ENCODE assay signal across 9 mouse cellular contexts in genomic region chr7:25703793-25704494, GRCm38 (mm10). TPM values are rescaled to one million over a fixed set of nuclear protein-coding genes. Genes with fewer than 3 reads are reported as not detected.
DNase-seq lines count a peak whose midpoint lies in the region; ATAC-seq and TF ChIP-seq lines count a peak whose summit lies in the region.
"Had no signal": no experiment of that assay in that cellular context is flagged by ENCODE, and none has a peak within 500 bp of the region (broad histone marks: within the 10 kb centered on the region; RNA-seq: fewer than 3 reads in every experiment).

No protein-coding gene starts in this region.

- H3K4me2 ChIP-seq in forebrain, embryonic 12.5 days, result peak overlapping the region; percentile 75
- peak overlapping the region; percentile 75 for H3K4me2 ChIP-seq in hindbrain, embryonic 12.5 days (replicated peaks)
- peak overlapping the region; percentile 59 for H3K4me2 ChIP-seq in midbrain, embryonic 14.5 days (ENCODE audit: low read length)
- no peak overlapping the region for H3K4me2 ChIP-seq in kidney, embryonic 14.5 days (replicated peaks; ENCODE audit: low read depth, low read length)

- peaks cover 12% of the 10 kb centered on the region for H3K9me3 ChIP-seq in forebrain, embryonic 12.5 days
- peaks cover 6% of the 10 kb centered on the region; the same call in 1 of the 2 replicates for H3K9me3 ChIP-seq in hindbrain, embryonic 12.5 days (replicated peaks)
- H3K9me3 ChIP-seq in midbrain, embryonic 14.5 days (ENCODE audit: control insufficient read depth, low read length), result 0 out of 2 replicates have a peak, but pooled peaks cover 2% of the 10 kb centered on the region
- 0 out of 2 replicates have a peak, but pooled peaks cover 3% of the 10 kb centered on the region for H3K9me3 ChIP-seq in kidney, embryonic 14.5 days (ENCODE audit: control insufficient read depth, low read length)

- peak overlapping the region; percentile 20; the same call in 1 of the 2 replicates for H3K4me3 ChIP-seq in layer of hippocampus, adult 2 months
- H3K4me3 ChIP-seq in forebrain, embryonic 12.5 days (replicated peaks), result no peak overlapping the region; the same call in 1 of the 2 replicates
- peak overlapping the region; percentile 38; the same call in 1 of the 2 replicates for H3K4me3 ChIP-seq in hindbrain, embryonic 12.5 days
- H3K4me3 ChIP-seq in midbrain, embryonic 14.5 days (replicated peaks; ENCODE audit: low read depth, low read length), result 0 out of 2 replicates have a peak overlapping the region, but pooled peaks have one; percentile 10
- no peak overlapping the region for H3K4me3 ChIP-seq in kidney, embryonic 14.5 days (ENCODE audit: low read length)

- H3K4me1 ChIP-seq in forebrain, embryonic 12.5 days, result peaks cover 14% of the 10 kb centered on the region
- H3K4me1 ChIP-seq in hindbrain, embryonic 12.5 days, result peaks cover 15% of the 10 kb centered on the region; the same call in 1 of the 2 replicates
- peaks cover 4% of the 10 kb centered on the region; the same call in 1 of the 2 replicates for H3K4me1 ChIP-seq in midbrain, embryonic 14.5 days (ENCODE audit: control insufficient read depth, insufficient read depth, low read length)
- peaks cover 17% of the 10 kb centered on the region; the same call in 1 of the 2 replicates for H3K4me1 ChIP-seq in kidney, embryonic 14.5 days (ENCODE audit: control insufficient read depth, insufficient read depth, low read length)

- no peak overlapping the region for H3K27ac ChIP-seq in layer of hippocampus, adult 2 months
- H3K27ac ChIP-seq in forebrain, embryonic 12.5 days, result no peak overlapping the region
- H3K27ac ChIP-seq in hindbrain, embryonic 12.5 days, result no peak overlapping the region
- no peak overlapping the region for H3K27ac ChIP-seq in midbrain, embryonic 14.5 days (replicated peaks; ENCODE audit: low read depth, low read length)
- H3K27ac ChIP-seq in kidney, embryonic 14.5 days (ENCODE audit: low read depth, low read length), result no peak overlapping the region

- H3K27me3 ChIP-seq in forebrain, embryonic 12.5 days, result peaks cover 43% of the 10 kb centered on the region
- peaks cover 16% of the 10 kb centered on the region for H3K27me3 ChIP-seq in hindbrain, embryonic 12.5 days
- no peaks in the 10 kb centered on the region for H3K27me3 ChIP-seq in midbrain, embryonic 14.5 days (ENCODE audit: control insufficient read depth, insufficient read depth, low read length)
- H3K27me3 ChIP-seq in kidney, embryonic 14.5 days (ENCODE audit: control insufficient read depth, insufficient read depth, low read length), result peaks cover 5% of the 10 kb centered on the region; the same call in 1 of the 2 replicates

- 17% methylated on average over 10 of the region's 10 CpGs for WGBS in forebrain, embryonic 12.5 days
- WGBS in hindbrain, embryonic 12.5 days, result 16% methylated on average over 10 of the region's 10 CpGs
- 16% methylated on average over 10 of the region's 10 CpGs for WGBS in midbrain, embryonic 14.5 days
- WGBS in kidney, embryonic 14.5 days, result 32% methylated on average over 10 of the region's 10 CpGs

- DNase-seq in layer of hippocampus, adult 2 months (ENCODE audit: low spot score in 2 of 2), result no peak
- no peak for DNase-seq in layer of hippocampus, adult 8-10 months (ENCODE audit: low spot score in 2 of 2)
- DNase-seq in midbrain, embryonic 14.5 days, result no peak
- DNase-seq in cerebellum, adult 8-10 months, result no peak
- DNase-seq in right cerebral cortex, adult 2 months (ENCODE audit: low spot score in 2 of 2), result no peak
- DNase-seq: kidney, adult 11 months had no signal

- H3K9ac ChIP-seq in forebrain, embryonic 12.5 days, result 0 out of 2 replicates have a peak overlapping the region, but pooled peaks have one; percentile 61
- no peak overlapping the region; the same call in 1 of the 2 replicates for H3K9ac ChIP-seq in hindbrain, embryonic 12.5 days
- H3K9ac ChIP-seq in midbrain, embryonic 14.5 days (replicated peaks; ENCODE audit: low read length), result no peak overlapping the region
- no peak overlapping the region for H3K9ac ChIP-seq in kidney, embryonic 14.5 days (ENCODE audit: low read depth, low read length)

- TF ChIP-seq CTCF in layer of hippocampus, adult 2 months (conservative IDR thresholded peaks at IDR 0.05), result no peak

- no peaks in the 10 kb centered on the region for H3K36me3 ChIP-seq in forebrain, embryonic 12.5 days (replicated peaks)
- no peaks in the 10 kb centered on the region for H3K36me3 ChIP-seq in hindbrain, embryonic 12.5 days
- no peaks in the 10 kb centered on the region for H3K36me3 ChIP-seq in midbrain, embryonic 14.5 days (ENCODE audit: control insufficient read depth, insufficient read depth, low read length)
- no peaks in the 10 kb centered on the region for H3K36me3 ChIP-seq in kidney, embryonic 14.5 days (ENCODE audit: control insufficient read depth, insufficient read depth, low read length)

- no peak for ATAC-seq in forebrain, embryonic 12.5 days (ENCODE audit: low FRiP score)
- ATAC-seq in hindbrain, embryonic 12.5 days (ENCODE audit: low FRiP score), result no peak
- ATAC-seq in midbrain, embryonic 14.5 days (ENCODE audit: low FRiP score, low TSS enrichment), result no peak
- ATAC-seq in kidney, embryonic 14.5 days (ENCODE audit: low FRiP score, low TSS enrichment), result no peak

RNA-seq across cellular contexts. Expression of gene Ccdc97, which starts 14.9 kb away (rescaled TPM):
- 10 to 100 TPM; 62.9 to 67.4 TPM for total RNA-seq in layer of hippocampus, adult 2 months (2021)
- 10 to 100 TPM; 60.6 to 64.6 (median 62.8) TPM for total RNA-seq in layer of hippocampus, adult 8-10 months (2022)
- polyA plus RNA-seq in forebrain, embryonic 12.5 days (2016; fragmentation: Nextera tagmentation; extraction: Ambion mirVana), result 29.0 and 35.7 TPM in 2 replicates
- polyA plus RNA-seq in hindbrain, embryonic 12.5 days (2016; fragmentation: Nextera tagmentation; extraction: Ambion mirVana), result 32.8 and 36.0 TPM in 2 replicates
- 38.3 and 47.7 TPM in 2 replicates for polyA plus RNA-seq in midbrain, embryonic 14.5 days (2014; fragmentation: Nextera tagmentation; extraction: Ambion mirVana)
- polyA plus RNA-seq in kidney, embryonic 14.5 days (2014; fragmentation: Nextera tagmentation; extraction: Ambion mirVana), result 24.8 and 32.4 TPM in 2 replicates

RNA-seq across cellular contexts. Expression of gene Tgfb1, which starts 17.1 kb away (rescaled TPM):
- total RNA-seq in layer of hippocampus, adult 2 months (2021), result 1 to 10 TPM; 6.9 TPM
- total RNA-seq in layer of hippocampus, adult 8-10 months (2022), result 10 to 100 TPM in 2 of 4 experiments, 1 to 10 TPM in 2; 7.2 to 26.4 (median 15.7) TPM
- 1.3 and 1.6 TPM in 2 replicates for polyA plus RNA-seq in forebrain, embryonic 12.5 days (2016; fragmentation: Nextera tagmentation; extraction: Ambion mirVana)
- polyA plus RNA-seq in hindbrain, embryonic 12.5 days (2016; fragmentation: Nextera tagmentation; extraction: Ambion mirVana), result 1.6 and 1.8 TPM in 2 replicates
- polyA plus RNA-seq in midbrain, embryonic 14.5 days (2014; fragmentation: Nextera tagmentation; extraction: Ambion mirVana), result 0.67 and 1.1 TPM in 2 replicates
- 3.8 and 5.1 TPM in 2 replicates for polyA plus RNA-seq in kidney, embryonic 14.5 days (2014; fragmentation: Nextera tagmentation; extraction: Ambion mirVana)

RNA-seq across cellular contexts. Expression of gene B9d2, which starts 23.4 kb away (rescaled TPM):
- 10 to 100 TPM; 20.2 to 20.6 TPM for total RNA-seq in layer of hippocampus, adult 2 months (2021)
- 10 to 100 TPM; 21.0 to 23.9 (median 21.8) TPM for total RNA-seq in layer of hippocampus, adult 8-10 months (2022)
- polyA plus RNA-seq in forebrain, embryonic 12.5 days (2016; fragmentation: Nextera tagmentation; extraction: Ambion mirVana), result 31.3 and 31.6 TPM in 2 replicates
- 25.9 and 30.8 TPM in 2 replicates for polyA plus RNA-seq in hindbrain, embryonic 12.5 days (2016; fragmentation: Nextera tagmentation; extraction: Ambion mirVana)
- 44.3 and 47.9 TPM in 2 replicates for polyA plus RNA-seq in midbrain, embryonic 14.5 days (2014; fragmentation: Nextera tagmentation; extraction: Ambion mirVana)
- polyA plus RNA-seq in kidney, embryonic 14.5 days (2014; fragmentation: Nextera tagmentation; extraction: Ambion mirVana), result 33.6 and 36.5 TPM in 2 replicates

RNA-seq across cellular contexts. Expression of gene Tmem91, which starts 29.0 kb away (rescaled TPM):
- 10 to 100 TPM in 1 of 2 experiments, 1 to 10 TPM in 1; 8.6 to 11.6 TPM for total RNA-seq in layer of hippocampus, adult 2 months (2021)
- total RNA-seq in layer of hippocampus, adult 8-10 months (2022), result 10 to 100 TPM; 10.8 to 16.2 (median 15.1) TPM
- polyA plus RNA-seq in forebrain, embryonic 12.5 days (2016; fragmentation: Nextera tagmentation; extraction: Ambion mirVana), result 3.2 and 4.0 TPM in 2 replicates
- 3.5 and 4.6 TPM in 2 replicates for polyA plus RNA-seq in hindbrain, embryonic 12.5 days (2016; fragmentation: Nextera tagmentation; extraction: Ambion mirVana)
- 32.8 and 46.5 TPM in 2 replicates for polyA plus RNA-seq in midbrain, embryonic 14.5 days (2014; fragmentation: Nextera tagmentation; extraction: Ambion mirVana)
- 1.8 and 2.5 TPM in 2 replicates for polyA plus RNA-seq in kidney, embryonic 14.5 days (2014; fragmentation: Nextera tagmentation; extraction: Ambion mirVana)

RNA-seq across cellular contexts. Expression of gene Exosc5, which starts 45.0 kb away (rescaled TPM):
- 10 to 100 TPM; 26.9 to 28.1 TPM for total RNA-seq in layer of hippocampus, adult 2 months (2021)
- 10 to 100 TPM; 23.1 to 32.2 (median 27.5) TPM for total RNA-seq in layer of hippocampus, adult 8-10 months (2022)
- 49.8 and 51.1 TPM in 2 replicates for polyA plus RNA-seq in forebrain, embryonic 12.5 days (2016; fragmentation: Nextera tagmentation; extraction: Ambion mirVana)
- 46.8 and 50.0 TPM in 2 replicates for polyA plus RNA-seq in hindbrain, embryonic 12.5 days (2016; fragmentation: Nextera tagmentation; extraction: Ambion mirVana)
- 38.3 and 41.3 TPM in 2 replicates for polyA plus RNA-seq in midbrain, embryonic 14.5 days (2014; fragmentation: Nextera tagmentation; extraction: Ambion mirVana)
- 93.5 and 98.8 TPM in 2 replicates for polyA plus RNA-seq in kidney, embryonic 14.5 days (2014; fragmentation: Nextera tagmentation; extraction: Ambion mirVana)

Comparison
In these comparisons a context has a peak if more than half of its experiments do, and no peak if none do; other contexts are left out.
1. H3K4me3 ChIP-seq: peak in layer of hippocampus, adult 2 months (single experiment), hindbrain, embryonic 12.5 days (single experiment) and midbrain, embryonic 14.5 days (single experiment); none in forebrain, embryonic 12.5 days (single experiment) and kidney, embryonic 14.5 days (single experiment).